In the genomic region with DNA sequence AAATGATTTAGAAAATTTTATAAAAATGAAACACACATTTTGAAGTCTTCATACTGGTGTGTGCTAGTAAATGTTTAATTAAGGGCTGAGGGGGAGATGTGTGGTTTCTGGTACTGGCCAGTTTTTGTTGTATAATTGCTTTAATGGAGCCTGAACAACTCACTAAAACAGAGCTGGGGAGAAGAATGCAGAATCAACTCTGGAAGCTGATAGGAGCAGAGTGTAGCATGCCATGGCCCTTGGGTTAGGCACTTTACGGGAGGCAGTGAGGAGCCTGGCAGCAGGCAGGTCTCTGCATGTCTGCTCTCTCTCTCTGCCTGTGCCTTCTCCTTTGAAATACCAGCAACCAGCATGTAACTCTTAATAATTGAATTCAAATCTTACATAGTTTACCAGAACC, we compare ENCODE assay signal across 22 mouse cellular contexts.
DNase-seq lines count a peak whose midpoint lies in the region; ATAC-seq and TF ChIP-seq lines count a peak whose summit lies in the region.
"Had no signal": no experiment of that assay in that cellular context is flagged by ENCODE, and none has a peak within 500 bp of the region (broad histone marks: within the 10 kb centered on the region; RNA-seq: fewer than 3 reads in every experiment).

No protein-coding gene starts in this region.

- H3K9ac ChIP-seq in kidney, embryonic 14.5 days (ENCODE audit: low read depth, low read length), result no peak overlapping the region
- H3K9ac ChIP-seq in kidney, embryonic 16.5 days (replicated peaks; ENCODE audit: low read length), result no peak overlapping the region
- no peak overlapping the region for H3K9ac ChIP-seq in midbrain, postnatal 0 days (replicated peaks; ENCODE audit: low read length, poor library complexity, severe bottlenecking)
- H3K9ac ChIP-seq: embryonic facial prominence, embryonic 12.5 days; embryonic facial prominence, embryonic 15.5 days; forebrain, postnatal 0 days; hindbrain, embryonic 12.5 days; hindbrain, embryonic 15.5 days had no signal

- no peaks in the 10 kb centered on the region for H3K27me3 ChIP-seq in kidney, embryonic 14.5 days (ENCODE audit: control insufficient read depth, insufficient read depth, low read length)
- no peaks in the 10 kb centered on the region for H3K27me3 ChIP-seq in kidney, embryonic 16.5 days (ENCODE audit: insufficient read depth, low read length)
- H3K27me3 ChIP-seq in midbrain, postnatal 0 days (ENCODE audit: insufficient read depth, low read length), result no peaks in the 10 kb centered on the region
- H3K27me3 ChIP-seq: embryonic facial prominence, embryonic 15.5 days; hindbrain, embryonic 12.5 days; hindbrain, embryonic 15.5 days; Patski had no signal

- no peak overlapping the region for H3K4me3 ChIP-seq in kidney, embryonic 14.5 days (ENCODE audit: low read length)
- no peak overlapping the region for H3K4me3 ChIP-seq in kidney, embryonic 16.5 days (ENCODE audit: low read length)
- no peak overlapping the region for H3K4me3 ChIP-seq in midbrain, postnatal 0 days (ENCODE audit: low read depth, low read length)
- H3K4me3 ChIP-seq: embryonic facial prominence, embryonic 12.5 days; embryonic facial prominence, embryonic 15.5 days; hindbrain, embryonic 12.5 days; hindbrain, embryonic 15.5 days had no signal

- no peak for ATAC-seq in kidney, embryonic 14.5 days (ENCODE audit: low FRiP score, low TSS enrichment)
- peak; percentile 75 for ATAC-seq in kidney, embryonic 16.5 days (ENCODE audit: low FRiP score, low TSS enrichment)
- ATAC-seq in midbrain, postnatal 0 days (ENCODE audit: low FRiP score), result no peak
- ATAC-seq: forebrain, embryonic 14.5 days; forebrain, postnatal 0 days; Patski had no signal

- H3K27ac ChIP-seq in kidney, embryonic 14.5 days (ENCODE audit: low read depth, low read length), result no peak overlapping the region
- H3K27ac ChIP-seq in kidney, embryonic 16.5 days (ENCODE audit: low read length), result peak overlapping the region; percentile 65; the same call in 1 of the 2 replicates
- H3K27ac ChIP-seq in midbrain, postnatal 0 days (ENCODE audit: low read depth, low read length), result no peak overlapping the region
- H3K27ac ChIP-seq: embryonic facial prominence, embryonic 12.5 days; embryonic facial prominence, embryonic 15.5 days; hindbrain, embryonic 12.5 days; hindbrain, embryonic 15.5 days had no signal

- H3K36me3 ChIP-seq in kidney, embryonic 14.5 days (ENCODE audit: control insufficient read depth, insufficient read depth, low read length), result no peaks in the 10 kb centered on the region
- H3K36me3 ChIP-seq in kidney, embryonic 16.5 days (ENCODE audit: insufficient read depth, low read length), result no peaks in the 10 kb centered on the region
- H3K36me3 ChIP-seq in midbrain, postnatal 0 days (ENCODE audit: insufficient read depth, low read length), result no peaks in the 10 kb centered on the region
- H3K36me3 ChIP-seq: embryonic facial prominence, embryonic 12.5 days; embryonic facial prominence, embryonic 15.5 days; hindbrain, embryonic 12.5 days; hindbrain, embryonic 15.5 days had no signal

- no peak for TF ChIP-seq CTCF in midbrain, postnatal 0 days (IDR thresholded peaks at IDR 0.05)

- peaks cover 4% of the 10 kb centered on the region; the same call in 1 of the 2 replicates for H3K4me1 ChIP-seq in kidney, embryonic 14.5 days (ENCODE audit: control insufficient read depth, insufficient read depth, low read length)
- H3K4me1 ChIP-seq in kidney, embryonic 16.5 days (ENCODE audit: insufficient read depth, low read length), result peaks cover 24% of the 10 kb centered on the region
- H3K4me1 ChIP-seq in midbrain, postnatal 0 days (ENCODE audit: insufficient read depth, low read length), result no peaks in the 10 kb centered on the region
- H3K4me1 ChIP-seq: hindbrain, embryonic 15.5 days had no signal

- no peak overlapping the region for H3K4me2 ChIP-seq in kidney, embryonic 14.5 days (replicated peaks; ENCODE audit: low read depth, low read length)
- no peak overlapping the region for H3K4me2 ChIP-seq in kidney, embryonic 16.5 days (replicated peaks; ENCODE audit: low read depth, low read length)
- no peak overlapping the region for H3K4me2 ChIP-seq in midbrain, postnatal 0 days (ENCODE audit: low read depth, low read length, poor library complexity, severe bottlenecking)
- H3K4me2 ChIP-seq: embryonic facial prominence, embryonic 12.5 days; embryonic facial prominence, embryonic 15.5 days; heart, embryonic 11.5 days; hindbrain, embryonic 12.5 days; hindbrain, embryonic 15.5 days had no signal

- H3K9me3 ChIP-seq in kidney, embryonic 14.5 days (ENCODE audit: control insufficient read depth, low read length), result no peaks in the 10 kb centered on the region
- H3K9me3 ChIP-seq in kidney, embryonic 16.5 days (ENCODE audit: low read length), result no peaks in the 10 kb centered on the region
- no peaks in the 10 kb centered on the region for H3K9me3 ChIP-seq in midbrain, postnatal 0 days (ENCODE audit: low read length)
- H3K9me3 ChIP-seq: embryonic facial prominence, embryonic 12.5 days; embryonic facial prominence, embryonic 15.5 days; hindbrain, embryonic 12.5 days; hindbrain, embryonic 15.5 days had no signal

- WGBS in kidney, embryonic 14.5 days, result 50% methylated on average over 1 of the region's 1 CpGs
- 46% methylated on average over 1 of the region's 1 CpGs for WGBS in kidney, embryonic 16.5 days
- WGBS in midbrain, postnatal 0 days, result 73% methylated on average over 1 of the region's 1 CpGs

- peak; percentile 48 for DNase-seq in kidney, adult 9 months
- peak; percentile 27 for DNase-seq in Muller cell, postnatal 12 days (ENCODE audit: inconsistent ontology term)
- no peak for DNase-seq in midbrain, postnatal 0 days (ENCODE audit: low spot score)
- no peak for DNase-seq in B cell, adult 2 months
- DNase-seq: adrenal gland, postnatal 14 days; cerebellum, adult 11 months; cerebellum, adult 2 months; cerebellum, adult 9-11 months; cerebellum, postnatal 25 days; forebrain, postnatal 0 days; gastrocnemius, adult 2 months; gastrocnemius, postnatal 14 days; heart, adult 11 months had no signal

Comparison
In these comparisons a context has a peak if more than half of its experiments do, and no peak if none do; other contexts are left out.
1. DNase-seq: peak in kidney, adult 9 months (single experiment) and Muller cell, postnatal 12 days (single experiment); none in midbrain, postnatal 0 days (single experiment) and B cell, adult 2 months (0 of 2).